Mouse (Mus musculus) layer of hippocampus, adult 11-12 months (tissue): ENCODE measurements around the gene Nudt8.
A peak's percentile ranks its signal among the peaks of the same experiment; 100 is the strongest.

Experiments
- DNase-seq: peaks from one replicate; pipeline ENCODE4 v3.0.0; 2022; ENCODE audit warnings: low spot score

Gene Nudt8

GRCm38 (mm10) chr19:3988066-3988465 lies 12.3 kb upstream of the Nudt8 start:
- DNase-seq = no peak

- no peak for DNase-seq
Observed at GRCm38 (mm10) chr19:3988750-3989149, 11.6 kb upstream of the Nudt8 start.

DNA sequence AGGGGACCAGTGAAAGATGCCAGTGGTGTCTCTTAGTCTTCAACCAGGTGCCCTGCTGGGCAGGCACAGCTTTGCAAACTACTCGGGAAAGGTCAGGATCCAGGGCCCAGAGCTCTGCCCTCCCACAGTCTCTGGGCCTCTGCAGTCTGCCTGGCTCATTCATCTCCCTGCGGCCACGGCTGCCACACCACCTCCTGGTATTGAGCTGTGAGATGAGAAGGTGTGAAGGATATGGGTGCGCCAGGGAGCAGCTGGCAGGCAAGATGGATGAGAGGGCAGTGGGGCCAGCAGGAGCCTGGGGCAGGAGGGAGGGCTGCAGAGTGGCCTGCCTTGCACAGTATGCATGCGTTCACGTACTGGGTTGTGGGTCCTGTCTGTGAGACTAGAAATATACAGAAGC lies 9.6 kb upstream of the Nudt8 start:
- DNase-seq = no peak

DNA sequence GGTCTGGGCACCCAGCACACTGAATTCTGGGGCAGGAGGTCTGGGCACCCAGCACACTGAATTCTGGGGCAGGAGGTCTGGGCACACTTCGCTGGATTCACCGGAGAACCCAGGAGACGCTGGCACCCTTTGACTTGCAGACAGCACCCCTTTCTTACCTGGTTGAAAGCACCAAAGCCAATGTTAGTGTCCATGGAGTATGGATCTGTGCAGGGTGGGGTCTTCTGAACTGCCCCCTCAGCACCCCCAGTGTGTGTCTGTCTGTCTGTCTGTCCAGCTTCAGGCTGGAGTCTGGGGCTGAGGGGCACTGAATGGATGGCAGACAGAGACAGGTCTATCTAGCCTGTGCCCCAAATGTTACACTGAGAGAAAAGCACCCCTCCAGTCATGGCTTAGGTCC lies 8.8 kb upstream of the Nudt8 start:
- DNase-seq = no peak

- DNase-seq = no peak
Observed at GRCm38 (mm10) chr19:3991966-3992365, 8.4 kb upstream of the Nudt8 start.

DNA sequence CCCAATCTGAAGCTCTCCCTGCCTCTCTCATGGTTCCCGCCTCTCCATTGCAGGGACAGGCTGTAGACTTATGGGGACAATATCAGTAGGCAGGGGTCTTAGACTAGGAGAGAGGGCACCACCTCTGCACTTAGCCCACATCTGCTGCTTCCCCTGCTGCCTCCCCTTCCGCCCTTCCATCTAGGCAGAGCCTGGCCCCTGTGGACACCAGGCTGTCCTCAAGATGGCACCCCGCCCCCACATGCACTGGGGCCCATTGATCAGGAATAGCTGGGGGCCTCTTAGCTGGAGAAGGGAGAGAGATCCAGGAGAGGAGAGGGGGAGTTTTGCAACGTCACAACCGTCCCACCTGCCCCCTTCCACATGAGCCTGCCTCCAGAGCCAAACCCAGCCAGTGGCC lies 8.0 kb upstream of the Nudt8 start, which contains the start of gene Tbx10:
TSS of gene Tbx10 (plus strand) at position 337 of the 400 bp plus-strand sequence.
- DNase-seq = no peak

GRCm38 (mm10) chr19:3994932-3995331 lies 5.4 kb upstream of the Nudt8 start:
- no peak for DNase-seq

DNA sequence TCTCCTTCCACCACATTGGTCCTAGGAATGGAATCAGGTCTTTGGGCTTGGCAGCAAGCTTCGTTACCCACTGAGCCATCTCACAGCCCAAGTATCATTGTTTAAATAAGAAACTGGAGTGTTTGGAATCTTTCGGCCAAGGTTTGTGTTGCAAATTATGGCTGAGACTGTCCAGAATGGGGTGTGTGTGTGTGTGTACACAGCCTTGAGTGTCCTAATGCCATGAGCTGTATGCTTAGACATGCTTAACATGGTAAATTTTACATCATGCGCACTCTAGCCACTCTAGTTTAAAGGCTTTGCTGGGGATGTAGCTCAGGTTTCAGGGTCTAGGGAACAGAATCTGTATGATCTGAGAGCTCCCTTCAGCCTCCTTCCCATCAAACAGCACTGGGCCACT lies 4.9 kb upstream of the Nudt8 start:
- no peak for DNase-seq

GRCm38 (mm10) chr19:3996106-3996505 lies 4.3 kb upstream of the Nudt8 start:
- no peak for DNase-seq

GRCm38 (mm10) chr19:3996747-3997146 lies 3.6 kb upstream of the Nudt8 start:
- no peak for DNase-seq

GRCm38 (mm10) chr19:3997231-3997630 lies 3.1 kb upstream of the Nudt8 start:
- no peak for DNase-seq

DNA sequence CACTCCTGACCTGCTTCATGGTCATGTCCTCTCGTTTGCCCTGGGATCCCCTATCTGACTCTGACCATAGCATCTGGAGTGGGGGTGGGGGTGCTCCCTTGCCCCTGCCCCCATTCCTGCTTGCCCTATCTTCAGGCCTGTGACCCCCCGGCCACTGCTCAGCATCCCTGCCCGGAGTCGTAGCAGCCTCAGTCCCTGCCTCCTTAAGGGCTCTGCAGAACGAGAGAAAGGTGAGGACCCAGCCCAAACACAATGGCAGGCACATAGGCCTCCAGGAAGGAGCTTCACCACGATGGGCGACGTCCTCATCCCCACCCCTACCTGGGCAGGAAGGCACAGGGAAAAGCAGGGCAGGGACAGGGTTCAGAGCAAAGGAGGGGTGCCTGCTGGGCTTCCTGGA lies 2.0 kb upstream of the Nudt8 start:
- no peak for DNase-seq

DNA sequence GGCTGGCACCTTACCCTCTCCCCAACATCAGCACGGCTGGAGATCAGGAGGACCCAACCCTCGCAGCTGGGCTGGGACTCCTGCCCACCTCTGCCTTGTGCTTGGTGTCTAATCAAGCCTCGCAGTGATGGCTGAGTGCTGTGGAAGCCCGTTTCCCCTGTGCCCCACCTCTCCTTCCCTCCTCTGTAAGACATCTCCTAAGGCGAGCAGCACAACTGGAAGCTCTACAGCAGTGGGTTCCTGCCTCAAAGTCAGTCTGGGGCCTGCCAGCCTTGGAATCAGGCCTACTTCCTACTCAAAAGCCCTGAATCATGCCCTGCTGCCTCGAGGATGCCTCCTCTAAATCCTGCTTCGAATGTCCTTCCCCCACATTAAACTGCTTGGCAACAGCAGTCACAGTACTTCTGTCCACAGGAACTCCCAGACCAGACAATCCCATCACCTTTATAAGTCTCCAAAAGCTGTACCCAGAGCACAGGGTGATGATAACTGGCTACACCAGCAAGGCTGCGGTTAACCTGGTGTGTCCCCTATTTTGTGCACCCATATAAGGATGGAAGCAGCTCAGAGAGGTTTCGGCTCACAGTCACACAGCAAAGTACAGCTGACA lies 1.2 kb upstream of the Nudt8 start:
- no peak for DNase-seq

GRCm38 (mm10) chr19:4000949-4001525 lies 657 bp downstream of the Nudt8 start:
- no peak for DNase-seq

- DNase-seq = no peak
Observed at GRCm38 (mm10) chr19:4001752-4002151, 1.4 kb downstream of the Nudt8 start.

GRCm38 (mm10) chr19:4003112-4003511 lies 2.7 kb downstream of the Nudt8 start, which contains the start of gene Doc2g:
Doc2g (plus strand) TSS chr19:4003313.
- DNase-seq = no peak

DNA sequence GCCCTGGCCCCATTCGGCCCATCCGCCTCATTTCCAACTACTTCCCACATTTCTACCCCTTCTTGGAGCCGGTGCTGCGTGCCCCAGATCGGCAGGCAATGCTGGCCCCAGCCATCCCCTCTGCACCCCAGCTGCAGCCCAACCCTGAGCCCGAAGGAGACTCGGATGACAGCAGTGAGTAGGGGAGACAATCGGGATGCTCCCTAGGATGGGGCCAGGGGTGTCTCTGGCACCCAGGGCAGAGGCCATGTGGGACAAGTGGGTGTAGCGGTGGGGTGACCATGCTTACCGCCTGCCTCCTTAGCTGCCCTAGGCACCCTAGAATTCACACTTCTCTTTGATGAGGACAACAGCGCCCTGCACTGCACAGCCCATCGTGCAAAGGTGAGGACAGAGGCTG lies 3.3 kb downstream of the Nudt8 start:
- DNase-seq = no peak

- DNase-seq = no peak
Observed at GRCm38 (mm10) chr19:4004331-4004730, 4.0 kb downstream of the Nudt8 start.

DNA sequence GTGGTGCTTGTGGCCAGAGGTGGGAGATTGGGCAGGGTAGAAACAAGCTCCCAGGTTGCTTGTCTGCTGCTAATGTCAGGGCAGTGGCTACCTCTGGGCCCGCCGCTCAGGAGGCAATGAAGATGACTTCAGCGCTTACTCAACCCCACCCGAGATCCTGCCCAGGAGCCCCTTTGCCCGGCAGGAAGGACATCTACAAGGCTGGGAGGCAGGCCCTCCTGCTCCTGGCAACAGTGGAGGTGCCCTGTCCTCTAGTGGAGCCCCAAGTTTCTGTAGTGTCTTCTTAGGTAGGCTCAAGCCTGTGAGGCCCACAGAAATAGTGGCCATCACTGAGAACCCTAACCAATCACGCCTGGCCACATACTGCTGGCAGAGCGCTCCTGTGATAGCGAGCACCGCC lies 4.7 kb downstream of the Nudt8 start:
- DNase-seq = no peak

GRCm38 (mm10) chr19:4005971-4006370 lies 5.6 kb downstream of the Nudt8 start:
- no peak for DNase-seq

GRCm38 (mm10) chr19:4011086-4011485 lies 10.7 kb downstream of the Nudt8 start:
- DNase-seq = no peak

- peak; percentile 98 for DNase-seq
Observed at GRCm38 (mm10) chr19:4012432-4013022, 12.1 kb downstream of the Nudt8 start, which contains the start of gene Ndufv1. Ndufv1 (minus strand) TSS chr19:4012806.

GRCm38 (mm10) chr19:4013066-4013465 lies 12.7 kb downstream of the Nudt8 start:
- DNase-seq = no peak

GRCm38 (mm10) chr19:4014802-4015201 lies 14.4 kb downstream of the Nudt8 start:
- no peak for DNase-seq
